Mouse (Mus musculus): Measurements from ENCODE around the gene Kifc3.

DNA sequence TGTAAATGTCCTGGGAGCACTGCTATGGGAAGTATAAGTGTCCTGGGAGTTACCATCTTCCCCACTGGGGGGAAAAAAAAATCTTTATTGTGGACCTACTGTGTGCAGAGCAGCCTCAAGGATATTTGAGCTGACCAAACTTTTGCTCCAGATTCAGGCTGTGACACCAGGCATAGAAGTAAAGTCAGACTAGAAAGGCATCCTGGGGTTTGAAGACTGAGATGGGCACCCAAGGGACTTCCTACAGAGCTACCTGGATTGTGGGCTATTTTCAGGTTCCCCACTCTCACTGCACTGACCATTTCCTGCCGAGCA, 63.6 kb downstream of the Kifc3 start:
- TF ChIP-seq NANOG (IDR thresholded peaks at IDR 0.05; ENCODE audit: borderline replicate concordance, low read length) = no peak
- TF ChIP-seq POU5F1 (IDR thresholded peaks at IDR 0.05; ENCODE audit: borderline replicate concordance, low read length) = no peak
- no peak for TF ChIP-seq CTCF (conservative IDR thresholded peaks at IDR 0.05; ENCODE audit: low read length)
